Mouse (Mus musculus) forebrain, embryonic 14.5 days (tissue): Measurements from ENCODE around the gene Itgb1bp1. TPM values are rescaled to one million over a fixed set of nuclear protein-coding genes. Genes with fewer than 3 reads are reported as not detected.

Experiments used
- ATAC-seq: fragments of 200-750 bp; cut with Nextera tagmentation; 2 replicates; pipeline ENCODE4 v1.8.0; 2017; ENCODE audit warnings: mild to moderate bottlenecking, moderate library complexity
- DNase-seq: peaks from one replicate; pipeline ENCODE4 v3.0.0-alpha.2; 2015; ENCODE audit warnings: low spot score
- H3K27ac ChIP-seq: fragments of 300-500 bp; sonication (generic); 2 replicates; pipeline ENCODE4 v1.5.1; 2014; ENCODE audit warnings: low read depth, mild to moderate bottlenecking, control low read depth, low read length, moderate library complexity
- H3K27me3 ChIP-seq: fragments of 300-500 bp; sonication (generic); replicated peaks from 2 replicates; pipeline ENCODE4 v1.6.1; 2014; ENCODE audit warnings: low read length, control low read depth, mixed read lengths; ENCODE audit not compliant: control insufficient read depth, insufficient read depth
- H3K36me3 ChIP-seq: fragments of 300-500 bp; sonication (generic); 2 replicates; pipeline ENCODE4 v1.6.1; 2014; ENCODE audit warnings: low read length, control low read depth; ENCODE audit not compliant: control insufficient read depth, insufficient read depth
- H3K4me1 ChIP-seq: fragments of 300-500 bp; sonication (generic); 2 replicates; pipeline ENCODE4 v1.6.1; 2014; ENCODE audit warnings: antibody characterized with exemption, low read length, control low read depth; ENCODE audit not compliant: control insufficient read depth, insufficient read depth
- H3K4me2 ChIP-seq: fragments of 300-500 bp; sonication (generic); 2 replicates; pipeline ENCODE4 v1.6.1; 2014; ENCODE audit warnings: mild to moderate bottlenecking, control low read depth, low read length
- H3K4me3 ChIP-seq: fragments of 300-500 bp; sonication (generic); 2 replicates; pipeline ENCODE4 v1.5.1; 2014; ENCODE audit warnings: low read depth, low read length, control low read depth
- H3K9ac ChIP-seq: fragments of 300-500 bp; sonication (generic); 2 replicates; pipeline ENCODE4 v1.6.1; 2014; ENCODE audit warnings: mild to moderate bottlenecking, low read length, control low read depth, moderate library complexity
- H3K9me3 ChIP-seq: fragments of 300-500 bp; sonication (generic); replicated peaks from 2 replicates; pipeline ENCODE4 v1.6.1; 2016; ENCODE audit warnings: low read length, control low read depth, mixed read lengths; ENCODE audit not compliant: control insufficient read depth
- WGBS: fragments of 180-500 bp; shearing (Covaris S2); extraction: QIAGEN DNeasy Blood & Tissue Kit; methylation state at CpG from one replicate; pipeline ENCODE4 v1.1.7; 2014; 5-methylcytosine and 5-hydroxymethylcytosine counted together
- polyA plus RNA-seq: library from polyadenylated mRNA; unstranded; fragments of >200 nt; fragmentation: Nextera tagmentation; extraction: Ambion mirVana; gene quantifications from 2 replicates; pipeline ENCODE4 v1.2.1, GENCODE M21; 2014

The Itgb1bp1 gene
- polyA plus RNA-seq, 1 experiment from 2014 or later: 48.2 TPM

GRCm38 (mm10) chr12:21286712-21287650 lies 897 bp upstream of the Itgb1bp1 start:
- ATAC-seq (peak; percentile 28; the same call in 1 of the 2 replicates), DNase-seq (peak; percentile 16)
- H3K9ac ChIP-seq: peak overlapping the region; percentile 82
- H3K9me3 ChIP-seq: no peaks in the 10 kb centered on the region
- peak overlapping the region; percentile 76 for H3K4me2 ChIP-seq
- H3K27ac ChIP-seq: peak overlapping the region; percentile 87
- H3K4me1 ChIP-seq: peaks cover 7% of the 10 kb centered on the region
- H3K27me3 ChIP-seq: no peaks in the 10 kb centered on the region
- peaks cover 19% of the 10 kb centered on the region for H3K36me3 ChIP-seq
- WGBS: 38% methylated on average over 18 of the region's 18 CpGs
- peak overlapping the region; percentile 71 for H3K4me3 ChIP-seq

- no peaks in the 10 kb centered on the region for H3K9me3 ChIP-seq
- DNase-seq: no peak
- H3K4me3 ChIP-seq: peak overlapping the region; percentile 71
- H3K4me2 ChIP-seq: peak overlapping the region; percentile 76
- peak overlapping the region; percentile 67 for H3K9ac ChIP-seq
- peak; percentile 85 for ATAC-seq
- 1% methylated on average over 47 of the region's 47 CpGs for WGBS
- H3K27me3 ChIP-seq: no peaks in the 10 kb centered on the region
- H3K4me1 ChIP-seq: peaks cover 7% of the 10 kb centered on the region
- no peak overlapping the region for H3K27ac ChIP-seq
- H3K36me3 ChIP-seq: peaks cover 8% of the 10 kb centered on the region
Measured at GRCm38 (mm10) chr12:21285508-21286242, 409 bp downstream of the Itgb1bp1 start.

- H3K27ac ChIP-seq: peak within 1 kb of the TSS; percentile 87
- H3K9me3 ChIP-seq: no peaks in the 10 kb centered on the region
- 49% methylated on average over 11 of the region's 11 CpGs for WGBS
- H3K4me2 ChIP-seq: peak within 1 kb of the TSS; percentile 76
- H3K4me3 ChIP-seq: peak within 1 kb of the TSS; percentile 71
- ATAC-seq (no peak), DNase-seq (no peak)
- peaks cover 7% of the 10 kb centered on the region for H3K4me1 ChIP-seq
- H3K36me3 ChIP-seq: peaks cover under 1% of the 10 kb centered on the region; the same call in 1 of the 2 replicates
- H3K9ac ChIP-seq: peak within 1 kb of the TSS; percentile 82
- no peaks in the 10 kb centered on the region for H3K27me3 ChIP-seq
Measured at GRCm38 (mm10) chr12:21284761-21285441, 1.2 kb downstream of the Itgb1bp1 start, which contains the start of gene Cpsf3. Cpsf3 (plus strand) TSS chr12:21285391.

GRCm38 (mm10) chr12:21277352-21277864 lies 8.7 kb downstream of the Itgb1bp1 start:
- no peak overlapping the region for H3K9ac ChIP-seq
- no peaks in the 10 kb centered on the region for H3K27me3 ChIP-seq
- ATAC-seq (no peak), DNase-seq (no peak)
- no peaks in the 10 kb centered on the region for H3K9me3 ChIP-seq
- peaks cover 13% of the 10 kb centered on the region; the same call in 1 of the 2 replicates for H3K36me3 ChIP-seq
- 86% methylated on average over 1 of the region's 1 CpGs for WGBS
- H3K4me2 ChIP-seq: no peak overlapping the region
- no peaks in the 10 kb centered on the region for H3K4me1 ChIP-seq
- no peak overlapping the region for H3K27ac ChIP-seq
- H3K4me3 ChIP-seq: no peak overlapping the region

GRCm38 (mm10) chr12:21274446-21274845 lies 11.6 kb downstream of the Itgb1bp1 start:
- Histone ChIP-seq H3K9me3 (no peaks in the 10 kb centered on the region), H3K9ac (no peak overlapping the region), H3K4me2 (no peak overlapping the region), H3K4me3 (no peak overlapping the region), H3K27ac (no peak overlapping the region), H3K36me3 (peaks cover 40% of the 10 kb centered on the region), H3K27me3 (no peaks in the 10 kb centered on the region), H3K4me1 (no peaks in the 10 kb centered on the region)
- no peak for ATAC-seq
- 79% methylated on average over 7 of the region's 7 CpGs for WGBS
- no peak for DNase-seq

- peaks cover 88% of the 10 kb centered on the region for H3K36me3 ChIP-seq
- DNase-seq: no peak
Measured at GRCm38 (mm10) chr12:21268083-21268616, 17.9 kb downstream of the Itgb1bp1 start.

GRCm38 (mm10) chr12:21266784-21267098 lies 19.3 kb downstream of the Itgb1bp1 start:
- no peaks in the 10 kb centered on the region for H3K9me3 ChIP-seq
- WGBS: 77% methylated on average over 2 of the region's 2 CpGs
- DNase-seq: no peak
- no peak overlapping the region for H3K4me3 ChIP-seq
- no peaks in the 10 kb centered on the region for H3K27me3 ChIP-seq
- no peaks in the 10 kb centered on the region for H3K4me1 ChIP-seq
- H3K4me2 ChIP-seq: no peak overlapping the region
- H3K36me3 ChIP-seq: peaks cover 87% of the 10 kb centered on the region
- no peak overlapping the region for H3K9ac ChIP-seq
- ATAC-seq: no peak
- H3K27ac ChIP-seq: no peak overlapping the region

More at GRCm38 (mm10) chr12:21268083-21268616, 17.9 kb downstream of the Itgb1bp1 start:
- H3K27me3 ChIP-seq: no peaks in the 10 kb centered on the region
- 95% methylated on average over 8 of the region's 8 CpGs for WGBS
- no peaks in the 10 kb centered on the region for H3K9me3 ChIP-seq
- H3K4me3 ChIP-seq: no peak overlapping the region
- no peak overlapping the region for H3K9ac ChIP-seq
- H3K27ac ChIP-seq: no peak overlapping the region
- H3K4me1 ChIP-seq: no peaks in the 10 kb centered on the region
- no peak overlapping the region for H3K4me2 ChIP-seq
- ATAC-seq: no peak
